Mouse (Mus musculus) testis, adult 2 months (tissue): ENCODE measurements around the gene Cplx2. TPM values are rescaled to one million over a fixed set of nuclear protein-coding genes. Genes with fewer than 3 reads are reported as not detected.

Experiments
- H3K27ac ChIP-seq: fragments of 200-500 bp; 2 replicates; pipeline ENCODE4 v1.5.1; 2012; ENCODE audit warnings: low read depth, low read length; ENCODE audit not compliant: control insufficient read depth, insufficient read depth
- H3K27me3 ChIP-seq: fragments of 200-500 bp; 2 replicates; pipeline ENCODE4 v1.6.1; 2012; ENCODE audit warnings: mild to moderate bottlenecking, low read length, moderate library complexity; ENCODE audit not compliant: control insufficient read depth, insufficient read depth
- H3K36me3 ChIP-seq: fragments of 200-500 bp; 2 replicates; pipeline ENCODE4 v1.6.1; 2012; ENCODE audit warnings: mild to moderate bottlenecking, low read length; ENCODE audit not compliant: control insufficient read depth, insufficient read depth
- H3K4me1 ChIP-seq: fragments of 200-500 bp; 2 replicates; pipeline ENCODE4 v1.6.1; 2012; ENCODE audit warnings: low read length; ENCODE audit not compliant: control insufficient read depth, insufficient read depth
- H3K4me3 ChIP-seq: fragments of 200-500 bp; 2 replicates; pipeline ENCODE4 v1.5.1; 2012; ENCODE audit warnings: low read depth, mild to moderate bottlenecking, low read length, moderate library complexity, mixed read lengths; ENCODE audit not compliant: control insufficient read depth
- CTCF ChIP-seq: fragments of 200-500 bp; IDR thresholded peaks from 2 replicates; pipeline ENCODE4 v1.5.1; 2012; ENCODE audit warnings: low read depth, mild to moderate bottlenecking, inconsistent platforms, low read length, moderate library complexity; ENCODE audit not compliant: control insufficient read depth, insufficient read depth, insufficient replicate concordance
- POLR2A ChIP-seq: fragments of 200-500 bp; IDR thresholded peaks from 2 replicates; pipeline ENCODE4 v1.6.1; 2012; ENCODE audit warnings: low read depth, mild to moderate bottlenecking, inconsistent platforms, low read length, moderate library complexity; ENCODE audit not compliant: control insufficient read depth
- polyA plus RNA-seq: library from polyadenylated mRNA; depleted of rRNA; stranded (reverse); fragments of >200 nt; gene quantifications from 2 replicates; pipeline ENCODE4 v1.2.3, GENCODE M21; 2012

The Cplx2 gene
- polyA plus RNA-seq, 1 experiment, result 0.23 TPM

DNA sequence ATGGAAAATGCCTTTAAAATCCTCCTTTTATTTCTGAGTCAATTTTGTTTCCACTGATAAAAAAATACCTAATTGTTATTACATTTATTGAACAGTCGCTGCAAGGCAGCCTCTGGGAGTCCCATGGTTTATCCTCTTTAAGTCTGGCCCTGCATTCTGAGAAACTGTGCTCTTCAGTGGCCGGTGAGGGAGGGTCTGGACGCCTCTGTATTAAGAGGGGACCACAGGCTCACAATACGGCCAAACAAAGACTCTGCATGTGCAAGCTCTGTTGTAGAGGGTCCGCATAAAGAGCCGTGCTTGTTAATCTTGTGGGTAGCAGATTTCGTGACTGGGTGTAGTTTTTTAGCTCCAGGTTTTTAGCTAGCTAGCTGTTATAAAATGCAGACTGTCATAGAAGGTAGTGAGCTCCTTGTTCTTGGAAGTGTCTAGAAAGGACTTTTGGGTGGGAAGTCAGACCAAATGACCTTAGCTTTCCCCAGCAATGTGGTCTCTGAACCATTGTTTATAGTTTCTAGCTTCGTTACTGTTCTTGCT lies 42.1 kb upstream of the Cplx2 start:
- Histone ChIP-seq H3K27me3 (no peaks in the 10 kb centered on the region), H3K4me1 (no peaks in the 10 kb centered on the region), H3K4me3 (no peak overlapping the region), H3K36me3 (no peaks in the 10 kb centered on the region), H3K27ac (no peak overlapping the region)
- no peak for TF ChIP-seq POLR2A

DNA sequence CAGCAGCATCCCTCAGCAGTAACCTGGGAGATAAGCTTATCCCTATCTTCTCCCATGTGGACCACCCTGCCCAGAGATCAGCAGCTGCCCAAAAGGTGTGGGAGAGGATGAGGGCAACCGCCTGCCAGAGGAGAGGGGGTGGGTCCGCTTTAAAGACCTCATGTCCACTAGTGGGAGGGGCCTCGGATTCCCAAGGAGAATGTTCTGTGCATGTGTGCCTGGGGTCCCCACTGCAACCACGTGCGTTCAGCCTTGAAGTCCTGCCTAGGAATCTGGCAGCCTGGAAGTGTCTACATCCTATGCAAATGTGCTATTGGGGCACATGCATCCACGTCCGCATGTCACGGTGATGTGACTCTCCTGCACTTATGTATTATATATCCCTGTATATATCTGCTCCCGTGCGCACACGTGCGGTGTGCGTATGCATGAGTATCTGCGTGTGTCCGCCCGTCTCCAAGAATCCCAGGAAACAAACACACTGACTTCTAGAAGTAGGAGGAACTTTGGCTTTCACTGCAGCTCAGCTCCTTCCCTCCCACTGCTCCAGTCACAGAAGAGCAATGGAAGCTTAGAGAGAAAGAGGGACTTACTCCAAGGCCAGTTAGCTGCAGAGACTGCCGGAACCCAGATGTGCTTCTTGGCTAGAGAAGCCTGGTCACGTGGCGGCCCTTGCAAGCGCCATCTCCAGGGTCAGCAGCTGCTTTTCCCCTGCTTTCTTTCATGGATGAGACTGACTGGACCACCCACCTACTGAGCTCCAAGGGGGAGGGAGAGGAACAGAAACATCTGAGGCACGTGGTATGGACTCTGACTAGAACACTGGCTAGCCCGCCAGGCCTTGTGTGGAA lies 39.1 kb upstream of the Cplx2 start:
- no peak for TF ChIP-seq POLR2A
- no peak for TF ChIP-seq CTCF
- peaks cover 3% of the 10 kb centered on the region; the same call in 1 of the 2 replicates for H3K4me1 ChIP-seq
- no peak overlapping the region for H3K4me3 ChIP-seq
- H3K27me3 ChIP-seq, result no peaks in the 10 kb centered on the region
- no peak overlapping the region for H3K27ac ChIP-seq
- no peaks in the 10 kb centered on the region for H3K36me3 ChIP-seq

DNA sequence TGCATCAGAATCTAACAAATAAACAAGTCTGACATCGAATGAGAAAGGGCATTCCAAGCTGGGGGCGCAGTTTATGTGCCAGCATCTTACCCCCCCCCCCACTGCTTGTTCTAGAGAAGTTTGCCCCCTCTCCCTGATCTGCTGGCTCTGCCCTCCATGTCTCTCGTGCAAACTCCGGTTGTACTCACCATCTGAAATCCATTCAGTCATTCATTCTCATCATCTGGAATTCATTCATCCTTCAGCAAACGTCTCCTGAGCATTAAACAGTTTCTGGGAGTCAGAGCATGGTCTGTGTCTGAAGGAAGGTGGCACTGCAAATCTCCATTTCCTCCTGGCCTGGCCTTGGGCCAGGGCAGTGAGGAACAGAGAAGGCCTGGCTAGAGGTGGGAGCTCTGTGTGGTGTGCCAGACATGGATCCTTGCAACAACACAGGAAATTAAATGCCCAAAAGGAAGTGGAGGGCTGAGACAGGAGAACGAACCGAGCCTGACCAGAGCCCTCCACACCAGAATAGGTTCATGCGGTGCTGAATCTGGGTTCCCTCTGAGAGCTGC lies 38.1 kb upstream of the Cplx2 start:
- TF ChIP-seq CTCF (no peak), POLR2A (no peak)
- H3K27me3 ChIP-seq, result no peaks in the 10 kb centered on the region
- no peaks in the 10 kb centered on the region for H3K36me3 ChIP-seq
- H3K27ac ChIP-seq, result no peak overlapping the region
- peaks cover 3% of the 10 kb centered on the region; the same call in 1 of the 2 replicates for H3K4me1 ChIP-seq
- no peak overlapping the region for H3K4me3 ChIP-seq

DNA sequence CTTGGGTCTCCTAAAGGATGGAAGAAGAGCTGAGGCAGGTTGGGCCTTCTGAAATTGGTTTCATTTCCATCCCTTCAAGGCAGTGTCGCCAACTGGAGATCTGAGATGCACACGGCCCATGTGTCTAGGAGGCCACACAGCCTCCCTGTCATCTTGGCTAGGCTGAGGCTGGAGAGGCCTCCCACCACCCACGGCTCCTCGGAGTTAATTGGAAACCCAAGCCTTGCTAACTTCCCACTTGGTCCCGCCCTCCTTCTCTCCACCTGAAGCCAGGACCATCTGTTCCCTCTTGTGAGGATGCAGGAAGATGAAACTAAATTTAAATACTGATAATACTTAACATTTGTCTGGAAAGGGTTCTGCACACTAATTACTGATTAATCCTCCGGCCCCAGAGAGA lies 34.1 kb upstream of the Cplx2 start:
- Histone ChIP-seq H3K27ac (no peak overlapping the region), H3K4me3 (no peak overlapping the region), H3K4me1 (peaks cover 3% of the 10 kb centered on the region; the same call in 1 of the 2 replicates), H3K36me3 (no peaks in the 10 kb centered on the region), H3K27me3 (no peaks in the 10 kb centered on the region)
- TF ChIP-seq CTCF (no peak), POLR2A (no peak)

DNA sequence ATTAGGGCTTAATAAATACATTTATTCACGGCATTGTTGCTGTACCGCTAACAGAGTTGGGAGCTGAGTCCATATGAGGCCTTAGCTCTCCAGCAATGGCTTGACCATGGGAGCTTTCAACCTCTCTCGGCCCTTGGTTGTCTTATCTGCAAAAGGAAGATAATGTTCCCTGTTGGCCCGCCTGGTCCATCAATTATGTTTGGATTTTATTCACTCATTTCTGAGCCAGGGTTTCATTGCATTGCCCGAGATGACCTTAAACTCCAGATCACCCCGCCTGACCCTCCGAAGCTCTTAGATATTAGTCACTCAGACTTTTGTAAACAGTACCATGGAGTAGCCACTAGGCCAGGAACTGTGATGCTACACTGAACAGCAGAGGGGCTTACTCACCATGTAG lies 33.6 kb upstream of the Cplx2 start:
- no peaks in the 10 kb centered on the region for H3K36me3 ChIP-seq
- H3K27ac ChIP-seq, result no peak overlapping the region
- peaks cover 3% of the 10 kb centered on the region; the same call in 1 of the 2 replicates for H3K4me1 ChIP-seq
- H3K27me3 ChIP-seq, result no peaks in the 10 kb centered on the region
- no peak overlapping the region for H3K4me3 ChIP-seq
- TF ChIP-seq CTCF, result no peak
- TF ChIP-seq POLR2A, result no peak

DNA sequence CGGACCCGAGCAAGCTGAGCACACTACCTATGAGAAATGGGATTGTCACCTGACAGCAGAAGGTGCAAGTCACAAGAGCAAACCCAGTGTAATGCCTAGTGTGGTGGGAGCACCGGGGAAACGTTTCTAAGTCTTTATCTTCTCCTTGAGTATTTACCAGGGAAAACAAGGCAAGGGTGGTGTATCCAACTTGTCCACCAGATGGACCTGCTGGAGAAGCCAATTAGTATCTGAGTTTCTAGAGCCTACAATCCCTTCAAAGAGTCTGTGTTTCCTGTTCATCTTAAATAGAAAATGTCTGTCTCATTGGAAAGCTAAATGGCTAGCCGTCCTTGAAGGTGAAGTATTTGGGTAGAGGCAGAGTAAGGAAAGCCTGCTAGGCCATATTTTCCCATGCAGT lies 32.3 kb upstream of the Cplx2 start:
- Histone ChIP-seq H3K4me3 (no peak overlapping the region), H3K27me3 (no peaks in the 10 kb centered on the region), H3K36me3 (no peaks in the 10 kb centered on the region), H3K4me1 (peaks cover 3% of the 10 kb centered on the region; the same call in 1 of the 2 replicates), H3K27ac (no peak overlapping the region)
- no peak for TF ChIP-seq CTCF
- no peak for TF ChIP-seq POLR2A

DNA sequence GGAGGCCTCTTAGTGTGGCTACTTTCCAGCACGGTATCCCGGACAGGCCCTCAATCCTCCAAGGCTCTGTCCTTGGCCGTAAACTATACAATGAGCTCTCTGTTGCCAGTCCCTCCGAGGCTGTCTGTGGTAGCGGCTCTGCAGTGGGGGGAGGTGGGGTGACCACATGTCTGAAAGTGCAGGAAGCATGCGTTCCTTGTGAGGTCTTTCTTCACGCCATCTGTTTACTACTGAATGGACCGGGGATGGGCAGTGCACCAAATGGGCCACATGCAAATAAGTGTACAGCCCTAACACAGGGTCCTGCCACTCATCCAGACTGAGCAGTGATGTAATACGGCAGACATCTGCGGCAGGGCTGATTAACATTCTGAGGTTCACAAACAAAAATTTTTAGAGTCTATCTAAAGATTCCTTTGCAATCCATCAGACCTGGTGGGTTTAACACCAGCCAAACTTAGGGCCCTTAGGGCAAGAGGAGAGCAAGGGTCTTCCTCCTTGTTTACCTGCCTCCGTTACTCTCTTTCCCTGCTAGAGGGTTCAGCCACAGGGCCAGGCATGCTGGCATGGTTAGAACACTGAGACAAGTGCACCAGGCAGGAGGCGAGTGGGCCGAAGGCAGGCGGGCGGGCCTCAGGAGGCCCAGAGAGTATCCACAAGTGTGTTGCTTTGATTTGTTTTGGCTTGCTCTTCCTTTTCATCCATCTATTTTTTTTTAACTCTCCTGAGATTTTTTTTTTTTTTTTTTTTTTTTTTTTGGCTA lies 25.1 kb upstream of the Cplx2 start:
- H3K27me3 ChIP-seq, result no peaks in the 10 kb centered on the region
- no peaks in the 10 kb centered on the region for H3K4me1 ChIP-seq
- H3K27ac ChIP-seq, result no peak overlapping the region
- no peak for TF ChIP-seq CTCF
- TF ChIP-seq POLR2A, result no peak
- no peaks in the 10 kb centered on the region for H3K36me3 ChIP-seq
- H3K4me3 ChIP-seq, result no peak overlapping the region
